Mouse (Mus musculus): ENCODE data around the gene Actr3. TPM values are rescaled to one million over a fixed set of nuclear protein-coding genes. Genes with fewer than 3 reads are reported as not detected.
"Not testable (repeated sequence)": the region's sequence is repeated elsewhere in the genome, so short reads cannot be mapped to it uniquely, and the experiment has no call there.

Actr3 gene
- polyA plus RNA-seq, 1 experiment from 2014 or later, result 255 TPM

GRCm38 (mm10) chr1:125434485-125435001 is 984 bp downstream of the Actr3 start:
- Histone ChIP-seq H3K4me1 (replicated peaks) (peaks cover 48% of the 10 kb centered on the region), H3K27me3 (peaks cover 9% of the 10 kb centered on the region; the same call in 1 of the 2 replicates), H3K9ac (peak overlapping the region; percentile 92), H3K4me3 (peak overlapping the region; percentile 86), H3K36me3 (no peaks in the 10 kb centered on the region), H3K4me2 (peak overlapping the region; percentile 68), H3K9me3 (no peaks in the 10 kb centered on the region), H3K27ac (replicated peaks) (peak overlapping the region; percentile 99)
- WGBS, result under 1% methylated on average over 25 of the region's 25 CpGs
- ATAC-seq (ENCODE audit: low read depth), result peak; percentile 37

- WGBS, result 83% methylated on average over 4 of the region's 4 CpGs
- no peaks in the 10 kb centered on the region for H3K27me3 ChIP-seq
- no peak for ATAC-seq (ENCODE audit: low read depth)
- no peak overlapping the region for H3K4me2 ChIP-seq
- no peaks in the 10 kb centered on the region for H3K9me3 ChIP-seq
- peaks cover 57% of the 10 kb centered on the region for H3K4me1 ChIP-seq (replicated peaks)
- H3K4me3 ChIP-seq, result no peak overlapping the region
- no peaks in the 10 kb centered on the region for H3K36me3 ChIP-seq
- H3K9ac ChIP-seq, result no peak overlapping the region
- H3K27ac ChIP-seq (replicated peaks), result no peak overlapping the region
Observed at GRCm38 (mm10) chr1:125431286-125431685, 4.2 kb downstream of the Actr3 start.

GRCm38 (mm10) chr1:125430737-125431136 is 4.8 kb downstream of the Actr3 start:
- no peak overlapping the region for H3K4me2 ChIP-seq
- no peak overlapping the region for H3K27ac ChIP-seq (replicated peaks)
- no peak overlapping the region for H3K9ac ChIP-seq
- H3K4me3 ChIP-seq, result no peak overlapping the region
- H3K4me1 ChIP-seq (replicated peaks), result peaks cover 55% of the 10 kb centered on the region
- H3K36me3 ChIP-seq, result no peaks in the 10 kb centered on the region
- H3K27me3 ChIP-seq, result no peaks in the 10 kb centered on the region
- no peaks in the 10 kb centered on the region for H3K9me3 ChIP-seq
- no peak for ATAC-seq (ENCODE audit: low read depth)
- 37% methylated on average over 7 of the region's 7 CpGs for WGBS

GRCm38 (mm10) chr1:125429984-125430383 is 5.5 kb downstream of the Actr3 start:
- Histone ChIP-seq H3K9ac (no peak overlapping the region), H3K4me3 (no peak overlapping the region), H3K4me1 (replicated peaks) (peaks cover 57% of the 10 kb centered on the region), H3K27ac (replicated peaks) (no peak overlapping the region), H3K9me3 (no peaks in the 10 kb centered on the region), H3K4me2 (no peak overlapping the region), H3K27me3 (no peaks in the 10 kb centered on the region), H3K36me3 (no peaks in the 10 kb centered on the region)
- ATAC-seq (ENCODE audit: low read depth), result no peak
- 94% methylated on average over 4 of the region's 4 CpGs for WGBS

GRCm38 (mm10) chr1:125428315-125428714 is 7.2 kb downstream of the Actr3 start:
- Histone ChIP-seq H3K4me1 (replicated peaks) (peaks cover 46% of the 10 kb centered on the region), H3K4me3 (no peak overlapping the region), H3K9ac (no peak overlapping the region), H3K27ac (replicated peaks) (no peak overlapping the region), H3K4me2 (no peak overlapping the region), H3K36me3 (no peaks in the 10 kb centered on the region), H3K27me3 (no peaks in the 10 kb centered on the region), H3K9me3 (no peaks in the 10 kb centered on the region)
- ATAC-seq (ENCODE audit: low read depth), result no peak
- 58% methylated on average over 2 of the region's 2 CpGs for WGBS

GRCm38 (mm10) chr1:125426387-125427045 is 9.0 kb downstream of the Actr3 start:
- Histone ChIP-seq H3K9me3 (no peaks in the 10 kb centered on the region), H3K27me3 (no peaks in the 10 kb centered on the region), H3K9ac (no peak overlapping the region), H3K4me2 (no peak overlapping the region), H3K4me3 (no peak overlapping the region), H3K36me3 (no peaks in the 10 kb centered on the region), H3K27ac (replicated peaks) (no peak overlapping the region), H3K4me1 (replicated peaks) (peaks cover 29% of the 10 kb centered on the region)
- WGBS, result 94% methylated on average over 2 of the region's 2 CpGs
- no peak for ATAC-seq (ENCODE audit: low read depth)

- Histone ChIP-seq H3K27me3 (no peaks in the 10 kb centered on the region), H3K36me3 (peaks cover 13% of the 10 kb centered on the region), H3K9ac (no peak overlapping the region), H3K4me1 (replicated peaks) (no peaks in the 10 kb centered on the region), H3K9me3 (no peaks in the 10 kb centered on the region), H3K4me2 (no peak overlapping the region), H3K4me3 (no peak overlapping the region), H3K27ac (replicated peaks) (no peak overlapping the region)
- ATAC-seq (ENCODE audit: low read depth), result no peak
- 71% methylated on average over 2 of the region's 2 CpGs for WGBS
Observed at GRCm38 (mm10) chr1:125419906-125420305, 15.6 kb downstream of the Actr3 start.

GRCm38 (mm10) chr1:125418732-125419131 is 16.8 kb downstream of the Actr3 start:
- ATAC-seq (ENCODE audit: low read depth), result no peak
- Histone ChIP-seq H3K9me3 (no peaks in the 10 kb centered on the region), H3K4me3 (no peak overlapping the region), H3K27ac (replicated peaks) (no peak overlapping the region), H3K36me3 (peaks cover 20% of the 10 kb centered on the region), H3K9ac (no peak overlapping the region), H3K4me2 (no peak overlapping the region), H3K4me1 (replicated peaks) (no peaks in the 10 kb centered on the region), H3K27me3 (no peaks in the 10 kb centered on the region)
- WGBS, result 93% methylated on average over 4 of the region's 4 CpGs

- Histone ChIP-seq H3K4me3 (no peak overlapping the region), H3K4me1 (replicated peaks) (no peaks in the 10 kb centered on the region), H3K27me3 (no peaks in the 10 kb centered on the region), H3K27ac (replicated peaks) (no peak overlapping the region), H3K4me2 (no peak overlapping the region), H3K9me3 (no peaks in the 10 kb centered on the region), H3K9ac (no peak overlapping the region), H3K36me3 (peaks cover 51% of the 10 kb centered on the region)
- 96% methylated on average over 6 of the region's 6 CpGs for WGBS
- no peak for ATAC-seq (ENCODE audit: low read depth)
Observed at GRCm38 (mm10) chr1:125407220-125407619, 28.3 kb downstream of the Actr3 start.

- Histone ChIP-seq H3K4me1 (replicated peaks) (no peaks in the 10 kb centered on the region), H3K27me3 (no peaks in the 10 kb centered on the region), H3K4me2 (no peak overlapping the region), H3K4me3 (no peak overlapping the region), H3K27ac (replicated peaks) (no peak overlapping the region), H3K9ac (no peak overlapping the region), H3K9me3 (no peaks in the 10 kb centered on the region), H3K36me3 (peaks cover 65% of the 10 kb centered on the region)
- 98% methylated on average over 1 of the region's 1 CpGs for WGBS
- ATAC-seq (ENCODE audit: low read depth), result no peak
Observed at GRCm38 (mm10) chr1:125395391-125395790, 40.1 kb downstream of the Actr3 start.

GRCm38 (mm10) chr1:125393324-125393723 is 42.2 kb downstream of the Actr3 start:
- 89% methylated on average over 5 of the region's 5 CpGs for WGBS

GRCm38 (mm10) chr1:125390065-125390754 is 45.3 kb downstream of the Actr3 start:
- H3K27me3 ChIP-seq; H3K9me3 ChIP-seq; H3K4me2 ChIP-seq; ATAC-seq (ENCODE audit: low read depth); H3K9ac ChIP-seq; H3K4me1 ChIP-seq (replicated peaks); H3K27ac ChIP-seq (replicated peaks); H3K4me3 ChIP-seq: not testable (repeated sequence)
- WGBS, result 89% methylated on average over 4 of the region's 4 CpGs
- peaks cover 22% of the 10 kb centered on the region for H3K36me3 ChIP-seq

More at GRCm38 (mm10) chr1:125393324-125393723, 42.2 kb downstream of the Actr3 start:
- not testable (repeated sequence) for H3K4me2 ChIP-seq; H3K9me3 ChIP-seq; H3K4me1 ChIP-seq (replicated peaks); H3K27ac ChIP-seq (replicated peaks); H3K9ac ChIP-seq; ATAC-seq (ENCODE audit: low read depth); H3K4me3 ChIP-seq; H3K27me3 ChIP-seq
- H3K36me3 ChIP-seq, result peaks cover 47% of the 10 kb centered on the region
